In the genomic region with DNA sequence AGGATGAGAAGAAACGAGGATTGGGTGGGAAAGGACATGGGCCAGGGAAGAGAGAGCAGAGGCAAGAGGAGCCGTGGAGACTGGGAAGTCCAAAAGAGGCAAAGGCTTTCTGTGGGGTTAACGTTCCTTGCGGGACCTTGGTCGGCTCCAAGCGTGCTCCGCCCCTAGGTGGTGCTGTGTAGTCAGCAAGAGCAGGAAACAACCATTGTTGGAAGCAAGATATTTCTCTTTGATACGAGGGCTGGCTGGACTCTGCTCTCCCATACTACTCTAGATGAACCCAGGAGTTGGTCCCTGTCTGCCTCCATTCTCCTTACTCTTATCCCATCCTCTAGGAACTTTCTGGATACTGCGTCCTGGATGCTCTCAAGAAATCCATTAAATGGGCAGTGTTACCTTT, we compare ENCODE assay signal across 9 mouse cellular contexts.
DNase-seq lines count a peak whose midpoint lies in the region; ATAC-seq and TF ChIP-seq lines count a peak whose summit lies in the region.
"Had no signal": no experiment of that assay in that cellular context is flagged by ENCODE, and none has a peak within 500 bp of the region (broad histone marks: within the 10 kb centered on the region; RNA-seq: fewer than 3 reads in every experiment).

No protein-coding gene starts in this region.

- TF ChIP-seq RAD21 in CH12.LX (IDR thresholded peaks at IDR 0.05; ENCODE audit: low read depth, low read length), result peak; percentile 62

- peak; percentile 18 to 67; a peak in 2 of 4 replicates for TF ChIP-seq CTCF in CH12.LX (conservative IDR thresholded peaks at IDR 0.05 in 1 of 2, IDR thresholded peaks at IDR 0.05 in 1 of 2; ENCODE audit: low read depth in 2 of 2, low read length in 2 of 2)
- peak; percentile 76 for TF ChIP-seq CTCF in heart, postnatal 0 days (IDR thresholded peaks at IDR 0.05; ENCODE audit: low read depth)

- H3K4me3 ChIP-seq in CH12.LX (replicated peaks in 1 of 3; ENCODE audit: low read depth in 2 of 3, low read length in 2 of 3, poor library complexity in 1 of 3), result no peak overlapping the region
- no peak overlapping the region for H3K4me3 ChIP-seq in embryonic facial prominence, embryonic 10.5 days
- no peak overlapping the region for H3K4me3 ChIP-seq in heart, postnatal 0 days (ENCODE audit: low read depth, low read length)
- H3K4me3 ChIP-seq: erythroblast, embryonic 14.5 days had no signal

- DNase-seq in CH12.LX (ENCODE audit: extremely low read depth), result peak; percentile 51
- peak; percentile 47 to 69 for DNase-seq in adrenal gland, adult 18-20 months (ENCODE audit: low spot score in 2 of 2)
- peak; percentile 73 for DNase-seq in embryonic facial prominence, embryonic 10.5 days (ENCODE audit: low spot score)
- DNase-seq in heart, postnatal 0 days (ENCODE audit: low spot score), result peak; percentile 63
- peak; percentile 90 to 91 for DNase-seq in kidney, postnatal 4 days
- peak; percentile 48 to 63 for DNase-seq in lung, adult 18-20 months
- peak; percentile 28 to 41 for DNase-seq in right cerebral cortex, postnatal 36 days (ENCODE audit: low spot score in 2 of 2)

- ATAC-seq in heart, postnatal 0 days (ENCODE audit: insufficient read depth, low read depth), result 0 out of 2 replicates have a peak, but pooled peaks have one; percentile 24
- ATAC-seq in erythroid progenitor cell, adult 5-6 weeks (replicated peaks; ENCODE audit: low FRiP score, poor library complexity, severe bottlenecking), result no peak

- H3K36me3 ChIP-seq in CH12.LX (replicated peaks in 1 of 2; ENCODE audit: control insufficient read depth in 1 of 2, insufficient read depth in 1 of 2, low read length in 1 of 2), result no peaks in the 10 kb centered on the region
- no peaks in the 10 kb centered on the region for H3K36me3 ChIP-seq in embryonic facial prominence, embryonic 10.5 days (replicated peaks)
- no peaks in the 10 kb centered on the region for H3K36me3 ChIP-seq in heart, postnatal 0 days (replicated peaks; ENCODE audit: control insufficient read depth, insufficient read depth, low read length)

- H3K27ac ChIP-seq in CH12.LX (ENCODE audit: insufficient read depth, low read depth), result no peak overlapping the region
- no peak overlapping the region for H3K27ac ChIP-seq in embryonic facial prominence, embryonic 10.5 days (replicated peaks)
- H3K27ac ChIP-seq in heart, postnatal 0 days (ENCODE audit: low read depth), result no peak overlapping the region

- no peak overlapping the region for H3K4me2 ChIP-seq in CH12.LX (ENCODE audit: insufficient read depth, low read depth, poor library complexity, severe bottlenecking)
- H3K4me2 ChIP-seq in heart, postnatal 0 days (ENCODE audit: low read depth, low read length), result no peak overlapping the region

- no peaks in the 10 kb centered on the region for H3K9me3 ChIP-seq in CH12.LX (replicated peaks; ENCODE audit: low read length)
- H3K9me3 ChIP-seq in embryonic facial prominence, embryonic 10.5 days, result no peaks in the 10 kb centered on the region
- H3K9me3 ChIP-seq in heart, postnatal 0 days (replicated peaks; ENCODE audit: control insufficient read depth, low read length), result no peaks in the 10 kb centered on the region

- H3K4me1 ChIP-seq in CH12.LX (ENCODE audit: control insufficient read depth in 1 of 2, insufficient read depth in 2 of 2), result no peaks in the 10 kb centered on the region
- peaks cover 3% of the 10 kb centered on the region; the same call in 1 of the 2 replicates for H3K4me1 ChIP-seq in embryonic facial prominence, embryonic 10.5 days
- no peaks in the 10 kb centered on the region for H3K4me1 ChIP-seq in heart, postnatal 0 days (ENCODE audit: control insufficient read depth, insufficient read depth)

- no peaks in the 10 kb centered on the region for H3K27me3 ChIP-seq in CH12.LX (replicated peaks)
- no peaks in the 10 kb centered on the region for H3K27me3 ChIP-seq in embryonic facial prominence, embryonic 10.5 days (replicated peaks; ENCODE audit: low read depth, poor library complexity, severe bottlenecking)
- no peaks in the 10 kb centered on the region for H3K27me3 ChIP-seq in heart, postnatal 0 days (ENCODE audit: control insufficient read depth, insufficient read depth, low read length)

- TF ChIP-seq POLR2A in CH12.LX (IDR thresholded peaks at IDR 0.05; ENCODE audit: low read depth, low read length), result no peak

- 31% methylated on average over 9 of the region's 9 CpGs for WGBS in embryonic facial prominence, embryonic 10.5 days
- 16% methylated on average over 9 of the region's 9 CpGs for WGBS in heart, postnatal 0 days

- no peak for TF ChIP-seq EP300 in CH12.LX (IDR thresholded peaks at IDR 0.05; ENCODE audit: low read length)
- no peak for TF ChIP-seq EP300 in heart, postnatal 0 days (IDR thresholded peaks at IDR 0.05; ENCODE audit: low read depth)

- H3K79me2 ChIP-seq in CH12.LX (replicated peaks; ENCODE audit: control insufficient read depth, extremely low read depth, insufficient read depth, poor library complexity, severe bottlenecking), result no peaks in the 10 kb centered on the region

- in situ Hi-C loops in CH12.LX (cut with MboI; ENCODE audit: low pct_ligation_motif_present, low pct_unique_long_range_greater_than_20kb, low sequenced_read_pairs), result no loop called here

- H3K9ac ChIP-seq in CH12.LX (ENCODE audit: insufficient read depth, low read depth), result no peak overlapping the region
- H3K9ac ChIP-seq in heart, postnatal 0 days (replicated peaks; ENCODE audit: low read depth, low read length), result no peak overlapping the region

- dilution Hi-C loops in CH12.LX (cut with MboI; ENCODE audit: extremely low pct_ligation_motif_present, extremely low pct_unique_long_range_greater_than_20kb, low sequenced_read_pairs), result no loop called here

TF ChIP-seq in CH12.LX, 34 proteins besides CTCF, POLR2A, EP300 and RAD21:
- TF ChIP-seq ZKSCAN1 (IDR thresholded peaks at IDR 0.05; ENCODE audit: borderline replicate concordance, low read depth, low read length) (no peak), MAZ (IDR thresholded peaks at IDR 0.05; ENCODE audit: low read depth, low read length) (no peak), SMC3 (IDR thresholded peaks at IDR 0.05; ENCODE audit: low read depth, low read length) (peak; percentile 44; the same call in 1 of the 2 replicates)
TF ChIP-seq in CH12.LX: peak in this region for 1.

Comparison
In these comparisons a context has a peak if more than half of its experiments do, and no peak if none do; other contexts are left out.
1. DNase-seq: peak in every context shown above with its lines; median percentile 90 in kidney, postnatal 4 days; 73 in embryonic facial prominence, embryonic 10.5 days; 63 in heart, postnatal 0 days; 58 in adrenal gland, adult 18-20 months; 56 in lung, adult 18-20 months; 51 in CH12.LX; 34 in right cerebral cortex, postnatal 36 days.